Mouse (Mus musculus) neural tube, embryonic 12.5 days (tissue): ENCODE results near the gene Taf13. TPM values are rescaled to one million over a fixed set of nuclear protein-coding genes. Genes with fewer than 3 reads are reported as not detected.
"Not testable (repeated sequence)": the region's sequence is repeated elsewhere in the genome, so short reads cannot be mapped to it uniquely, and the experiment has no call there.

Experiments used
- ATAC-seq: fragments of 200-750 bp; cut with Nextera tagmentation; 2 replicates; pipeline ENCODE4 v1.8.0; 2017; ENCODE audit warnings: low read depth, mild to moderate bottlenecking, moderate TSS enrichment, moderate library complexity; ENCODE audit not compliant: low FRiP score
- H3K27ac ChIP-seq: fragments of 300-500 bp; sonication (generic); 2 replicates; pipeline ENCODE4 v1.5.1; 2016
- H3K27me3 ChIP-seq: fragments of 300-500 bp; sonication (generic); replicated peaks from 2 replicates; pipeline ENCODE4 v1.6.1; 2016; ENCODE audit warnings: mild to moderate bottlenecking
- H3K36me3 ChIP-seq: fragments of 300-500 bp; sonication (generic); 2 replicates; pipeline ENCODE4 v1.6.1; 2016; ENCODE audit warnings: mild to moderate bottlenecking
- H3K4me1 ChIP-seq: fragments of 300-500 bp; sonication (generic); 2 replicates; pipeline ENCODE4 v1.6.1; 2016
- H3K4me2 ChIP-seq: fragments of 300-500 bp; sonication (generic); replicated peaks from 2 replicates; pipeline ENCODE4 v1.6.1; 2016; ENCODE audit warnings: mild to moderate bottlenecking
- H3K4me3 ChIP-seq: fragments of 300-500 bp; sonication (generic); 2 replicates; pipeline ENCODE4 v1.5.1; 2016
- H3K9ac ChIP-seq: fragments of 300-500 bp; sonication (generic); 2 replicates; pipeline ENCODE4 v1.6.1; 2016; ENCODE audit warnings: mild to moderate bottlenecking
- H3K9me3 ChIP-seq: fragments of 300-500 bp; sonication (generic); 2 replicates; pipeline ENCODE4 v1.6.1; 2016; ENCODE audit warnings: mild to moderate bottlenecking
- WGBS: fragments of 180-500 bp; shearing (Covaris S2); methylation state at CpG from one replicate; pipeline ENCODE4 v1.1.7; 2016; 5-methylcytosine and 5-hydroxymethylcytosine counted together
- polyA plus RNA-seq: library from polyadenylated mRNA; unstranded; fragments of >200 nt; fragmentation: Nextera tagmentation; extraction: Ambion mirVana; gene quantifications from 2 replicates; pipeline ENCODE4 v1.2.1, GENCODE M21; 2016

Gene Taf13
- polyA plus RNA-seq, 1 experiment from 2014 or later, result 77.8 TPM

GRCm38 (mm10) chr3:108554587-108555312 is 16.7 kb upstream of the Taf13 start:
- peak overlapping the region; percentile 78 for H3K4me3 ChIP-seq
- WGBS, result 18% methylated on average over 22 of the region's 22 CpGs

DNA sequence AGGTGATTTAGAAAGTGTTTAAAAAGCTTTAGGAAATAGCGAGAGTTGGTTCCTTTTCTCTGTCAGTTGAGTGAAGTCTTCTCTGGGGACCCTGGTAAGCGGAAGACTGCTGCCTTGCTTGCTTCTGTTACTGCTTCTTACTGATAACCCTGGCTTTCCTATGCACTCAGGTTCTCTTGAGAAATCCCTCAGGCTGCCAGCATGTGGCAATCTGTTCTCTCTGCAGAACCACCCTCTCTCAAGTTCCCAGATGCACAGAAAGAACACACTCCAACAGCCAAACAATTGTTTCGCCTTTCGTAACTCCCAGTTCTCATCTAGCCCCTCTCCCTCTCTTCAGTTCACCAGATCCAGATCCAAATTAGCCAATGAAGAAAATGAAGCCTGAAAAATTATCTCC is 13.6 kb upstream of the Taf13 start:
- no peak for ATAC-seq
- no peaks in the 10 kb centered on the region for H3K9me3 ChIP-seq
- H3K27me3 ChIP-seq, result no peaks in the 10 kb centered on the region
- H3K36me3 ChIP-seq, result peaks cover 30% of the 10 kb centered on the region
- H3K4me2 ChIP-seq, result no peak overlapping the region
- no peak overlapping the region for H3K9ac ChIP-seq
- WGBS, result 96% methylated on average over 4 of the region's 4 CpGs
- H3K27ac ChIP-seq, result no peak overlapping the region
- peaks cover 13% of the 10 kb centered on the region; the same call in 1 of the 2 replicates for H3K4me1 ChIP-seq
- H3K4me3 ChIP-seq, result no peak overlapping the region

More at GRCm38 (mm10) chr3:108554587-108555312, 16.7 kb upstream of the Taf13 start:
- peak overlapping the region; percentile 96 for H3K9ac ChIP-seq
- peaks cover 25% of the 10 kb centered on the region for H3K36me3 ChIP-seq
- ATAC-seq, result peak; percentile 95
- H3K9me3 ChIP-seq, result no peaks in the 10 kb centered on the region
- no peaks in the 10 kb centered on the region for H3K27me3 ChIP-seq
- peak overlapping the region; percentile 54 for H3K27ac ChIP-seq
- no peaks in the 10 kb centered on the region for H3K4me1 ChIP-seq
- peak overlapping the region; percentile 72 for H3K4me2 ChIP-seq

- under 1% methylated on average over 45 of the region's 45 CpGs for WGBS
- H3K4me1 ChIP-seq, result peaks cover 17% of the 10 kb centered on the region
- H3K27ac ChIP-seq, result peak within 1 kb of the TSS; percentile 74
- peak within 1 kb of the TSS; percentile 73 for H3K9ac ChIP-seq
- no peaks in the 10 kb centered on the region for H3K9me3 ChIP-seq
- H3K27me3 ChIP-seq, result no peaks in the 10 kb centered on the region
- H3K4me3 ChIP-seq, result peak within 1 kb of the TSS; percentile 69
- H3K36me3 ChIP-seq, result peaks cover 24% of the 10 kb centered on the region
- peak within 1 kb of the TSS; percentile 58 for H3K4me2 ChIP-seq
- ATAC-seq, result peak; percentile 99
Observed at GRCm38 (mm10) chr3:108562133-108562730, 9.3 kb upstream of the Taf13 start, which contains the start of gene Tmem167b. Gene Tmem167b, minus strand, starts transcription at chr3:108562466.

- peak overlapping the region; percentile 17; the same call in 1 of the 2 replicates for H3K27ac ChIP-seq
- H3K36me3 ChIP-seq, result peaks cover 20% of the 10 kb centered on the region
- ATAC-seq, result peak; percentile 58
- 0 out of 2 replicates have a peak overlapping the region, but pooled peaks have one; percentile 2 for H3K9ac ChIP-seq
- H3K4me3 ChIP-seq, result peak overlapping the region; percentile 69
- peak overlapping the region; percentile 58 for H3K4me2 ChIP-seq
- WGBS, result 15% methylated on average over 15 of the region's 15 CpGs
- H3K27me3 ChIP-seq, result no peaks in the 10 kb centered on the region
- no peaks in the 10 kb centered on the region for H3K9me3 ChIP-seq
- H3K4me1 ChIP-seq, result peaks cover 17% of the 10 kb centered on the region
Observed at GRCm38 (mm10) chr3:108562777-108563271, 8.7 kb upstream of the Taf13 start.

- Histone ChIP-seq H3K4me2 (peak overlapping the region; percentile 58), H3K27me3 (no peaks in the 10 kb centered on the region), H3K4me1 (peaks cover 17% of the 10 kb centered on the region), H3K36me3 (peaks cover 15% of the 10 kb centered on the region), H3K4me3 (peak overlapping the region; percentile 69; the same call in 1 of the 2 replicates), H3K9me3 (no peaks in the 10 kb centered on the region), H3K27ac (peak overlapping the region; percentile 17; the same call in 1 of the 2 replicates), H3K9ac (0 out of 2 replicates have a peak overlapping the region, but pooled peaks have one; percentile 2)
- 0 out of 2 replicates have a peak, but pooled peaks have one; percentile 3 for ATAC-seq
- 8% methylated on average over 4 of the region's 4 CpGs for WGBS
Observed at GRCm38 (mm10) chr3:108563309-108563708, 8.2 kb upstream of the Taf13 start.

- Histone ChIP-seq H3K27me3 (no peaks in the 10 kb centered on the region), H3K4me2 (peak overlapping the region; percentile 19; the same call in 1 of the 2 replicates), H3K4me1 (peaks cover 16% of the 10 kb centered on the region), H3K9me3 (no peaks in the 10 kb centered on the region), H3K27ac (peak overlapping the region; percentile 33; the same call in 1 of the 2 replicates), H3K36me3 (no peaks in the 10 kb centered on the region), H3K9ac (no peak overlapping the region), H3K4me3 (no peak overlapping the region)
- peak; percentile 49 for ATAC-seq
- 21% methylated on average over 15 of the region's 15 CpGs for WGBS
Observed at GRCm38 (mm10) chr3:108567990-108568877, 3.3 kb upstream of the Taf13 start.

GRCm38 (mm10) chr3:108569636-108570035 is 1.9 kb upstream of the Taf13 start:
- WGBS, result 64% methylated on average over 3 of the region's 3 CpGs
- not testable (repeated sequence) for H3K9me3 ChIP-seq, H3K27ac ChIP-seq, H3K9ac ChIP-seq, ATAC-seq, H3K4me3 ChIP-seq, H3K27me3 ChIP-seq, H3K36me3 ChIP-seq, H3K4me2 ChIP-seq
- peaks cover 24% of the 10 kb centered on the region for H3K4me1 ChIP-seq

DNA sequence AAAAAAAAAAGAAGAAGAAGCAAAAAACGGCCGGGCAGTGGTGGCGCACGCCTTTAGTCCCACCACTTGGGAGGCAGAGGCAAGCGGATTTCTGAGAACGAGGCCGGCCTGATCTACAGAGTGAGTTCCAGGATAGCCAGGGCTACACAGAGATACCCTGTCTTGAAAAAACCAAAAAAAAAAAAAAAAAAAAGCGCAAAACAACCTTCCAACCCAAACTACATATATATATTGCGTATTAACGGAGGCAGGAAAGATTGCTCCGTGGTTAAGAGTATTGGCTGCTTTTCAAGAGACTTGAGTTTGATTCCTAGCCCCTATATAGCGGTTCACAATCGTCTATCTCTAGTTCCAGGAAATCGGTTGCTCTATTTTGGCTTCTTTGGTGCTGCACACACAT is 685 bp upstream of the Taf13 start:
- no peak for ATAC-seq
- Histone ChIP-seq H3K9ac (no peak overlapping the region), H3K27ac (no peak overlapping the region), H3K9me3 (no peaks in the 10 kb centered on the region), H3K4me1 (peaks cover 24% of the 10 kb centered on the region), H3K4me2 (peak overlapping the region; percentile 73), H3K4me3 (no peak overlapping the region), H3K27me3 (no peaks in the 10 kb centered on the region), H3K36me3 (no peaks in the 10 kb centered on the region)
- 88% methylated on average over 14 of the region's 14 CpGs for WGBS

GRCm38 (mm10) chr3:108572309-108573010 is 962 bp downstream of the Taf13 start:
- Histone ChIP-seq H3K36me3 (no peaks in the 10 kb centered on the region), H3K4me2 (peak overlapping the region; percentile 73), H3K9ac (peak overlapping the region; percentile 74), H3K4me3 (peak overlapping the region; percentile 63), H3K27ac (no peak overlapping the region), H3K27me3 (no peaks in the 10 kb centered on the region), H3K4me1 (peaks cover 24% of the 10 kb centered on the region), H3K9me3 (no peaks in the 10 kb centered on the region)
- 44% methylated on average over 18 of the region's 18 CpGs for WGBS
- no peak for ATAC-seq

DNA sequence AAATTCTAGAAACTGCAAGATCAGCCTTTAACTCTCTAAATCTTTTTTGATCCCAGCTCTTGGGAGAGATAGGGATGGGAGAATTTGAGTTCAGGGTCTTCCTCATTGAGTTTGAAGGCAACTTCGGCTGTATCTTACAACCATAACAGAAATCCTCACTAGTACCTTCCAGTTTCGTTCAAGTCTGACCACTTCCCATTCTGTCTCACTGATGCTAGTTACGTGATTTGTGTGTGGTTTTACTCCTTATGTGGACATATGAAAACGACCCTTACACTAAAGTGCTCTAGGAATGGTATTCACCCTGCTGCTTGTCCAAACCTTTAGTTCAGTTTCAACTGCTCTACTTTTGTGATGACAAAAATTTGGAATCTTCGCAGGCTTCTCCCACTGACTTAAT is 2.5 kb downstream of the Taf13 start:
- 93% methylated on average over 5 of the region's 5 CpGs for WGBS
- Histone ChIP-seq H3K27ac (no peak overlapping the region), H3K9ac (no peak overlapping the region), H3K9me3 (no peaks in the 10 kb centered on the region), H3K27me3 (no peaks in the 10 kb centered on the region), H3K36me3 (peaks cover 7% of the 10 kb centered on the region; the same call in 1 of the 2 replicates), H3K4me2 (0 out of 2 replicates have a peak overlapping the region, but pooled peaks have one; percentile 73), H3K4me1 (peaks cover 21% of the 10 kb centered on the region), H3K4me3 (no peak overlapping the region)
- no peak for ATAC-seq

DNA sequence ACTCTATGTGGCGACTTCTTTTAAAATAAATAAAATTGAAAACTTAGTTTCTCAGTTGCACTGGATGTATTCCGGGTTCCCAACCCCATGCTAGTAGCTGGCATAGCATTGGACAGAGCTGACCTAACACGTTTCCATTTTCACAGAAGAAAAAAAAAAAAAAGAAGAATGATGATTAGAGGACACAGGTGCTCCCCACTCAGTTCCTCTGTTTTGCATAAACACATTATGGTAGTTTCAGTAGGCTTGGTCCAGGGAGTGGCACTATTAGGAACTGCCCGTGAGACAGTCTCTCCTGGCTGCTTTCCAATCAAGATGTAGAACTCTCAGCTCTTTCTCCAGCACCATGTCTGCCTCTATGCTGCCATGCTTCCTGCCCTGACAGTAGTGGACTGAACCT is 13.1 kb downstream of the Taf13 start:
- Histone ChIP-seq H3K4me3 (no peak overlapping the region), H3K9ac (no peak overlapping the region), H3K9me3 (no peaks in the 10 kb centered on the region), H3K36me3 (no peaks in the 10 kb centered on the region), H3K4me2 (no peak overlapping the region), H3K27me3 (no peaks in the 10 kb centered on the region), H3K27ac (no peak overlapping the region), H3K4me1 (peaks cover 4% of the 10 kb centered on the region; the same call in 1 of the 2 replicates)
- 84% methylated on average over 4 of the region's 4 CpGs for WGBS
- ATAC-seq, result no peak
